Comparison of ENCODE assay signal across 1 mouse cellular context in genomic region chr9:45828291-45828963, GRCm38 (mm10).
A peak's percentile ranks its signal among the peaks of the same experiment; 100 is the strongest.
TF ChIP-seq lines count a peak whose summit lies in the region.

Cep164 (minus strand) TSS chr9:45828691.

TF ChIP-seq in MEL, 35 proteins besides CTCF, POLR2A, EP300 and RAD21 (continued from another document):
- peak; percentile 93 for TF ChIP-seq ELF1 (IDR thresholded peaks at IDR 0.05; ENCODE audit: low read depth, low read length)
- TF ChIP-seq ZKSCAN1 (IDR thresholded peaks at IDR 0.05; ENCODE audit: low read depth, low read length): no peak
- no peak for TF ChIP-seq JUND (IDR thresholded peaks at IDR 0.05; ENCODE audit: low read depth, low read length)
- TF ChIP-seq GABPA (IDR thresholded peaks at IDR 0.05; ENCODE audit: low read depth, low read length): no peak
- peak; percentile 97 for TF ChIP-seq SIN3A (IDR thresholded peaks at IDR 0.05; ENCODE audit: low read length)
